Mouse (Mus musculus): ENCODE results near the gene Olfr1416. TPM values are rescaled to one million over a fixed set of nuclear protein-coding genes. Genes with fewer than 3 reads are reported as not detected.

Olfr1416 gene
- not detected for total RNA-seq (2023)

DNA sequence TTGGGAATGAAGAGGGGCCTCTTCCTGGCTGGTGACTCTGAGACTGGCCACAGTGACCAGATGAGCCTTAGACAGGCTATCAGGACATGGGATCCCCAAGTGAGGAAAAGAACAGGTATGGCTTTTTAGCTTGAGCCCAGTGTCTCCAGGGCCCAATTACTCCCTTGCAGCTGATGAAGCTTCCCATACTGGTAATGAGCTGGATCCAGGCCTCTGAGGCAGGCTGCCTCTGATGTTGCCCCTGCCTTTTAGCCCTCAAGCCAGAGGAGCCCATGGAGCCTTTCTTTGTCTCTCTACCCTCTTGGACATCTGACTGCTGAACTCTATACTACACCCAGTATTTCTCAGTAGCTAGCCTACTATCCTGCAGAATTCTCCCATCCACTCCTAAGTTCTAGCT is at the start of gene Olfr1416:
Olfr1416 (minus strand) TSS at position 101 of the 400 bp plus-strand sequence.

DNA sequence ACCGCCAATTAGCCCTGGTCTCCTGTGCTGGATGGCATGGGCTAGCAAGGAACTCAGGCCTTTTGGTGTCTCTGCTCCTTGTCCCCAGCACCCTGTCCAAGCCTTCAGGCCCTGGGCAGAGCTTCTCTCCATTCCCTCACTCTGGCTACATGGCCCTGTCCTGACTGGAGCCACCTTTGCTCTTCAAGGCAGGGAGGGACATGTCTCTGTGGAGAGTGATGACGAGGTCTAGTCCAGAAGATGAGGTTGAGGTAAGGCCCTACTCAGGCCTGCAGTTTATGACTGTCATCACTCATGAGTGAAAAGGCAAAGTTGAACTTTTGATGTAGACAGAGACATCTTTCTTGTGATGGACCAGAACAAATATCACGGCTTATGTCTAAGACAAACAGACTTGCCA is 33.6 kb upstream of the Olfr1416 start, which contains the start of gene Olfr1414:
Olfr1414 (minus strand) TSS at position 101 of the 400 bp plus-strand sequence.

GRCm38 (mm10) chr1:92496001-92496400 is 11.1 kb upstream of the Olfr1416 start, which contains the start of gene Olfr1415:
Olfr1415 (minus strand) TSS chr1:92496101.

GRCm38 (mm10) chr1:92473165-92474041 is 11.5 kb downstream of the Olfr1416 start, which contains the start of gene Ndufa10:
Ndufa10 (minus strand) TSS chr1:92473860.

Other genes starting within 250 kb of the Olfr1416 start
- gene Ndufa10, start 11.3 kb downstream of the Olfr1416 start, total RNA-seq (2023): 10 to 100 TPM; 89.6 to 99.8 TPM
- not detected for gene Olfr1415, start 11.0 kb upstream of the Olfr1416 start, total RNA-seq (2023)
- not detected for gene Olfr1414, start 33.5 kb upstream of the Olfr1416 start, total RNA-seq (2023)
- not detected for gene Olfr1413, start 86.2 kb upstream of the Olfr1416 start, total RNA-seq (2023)
- gene Olfr1412, start 100.7 kb upstream of the Olfr1416 start, total RNA-seq (2023): not detected
- not detected for gene Olfr1411, start 109.3 kb upstream of the Olfr1416 start, total RNA-seq (2023)
- not detected for gene Olfr1410, start 120.7 kb upstream of the Olfr1416 start, total RNA-seq (2023)
- gene Olfr12, start 132.7 kb upstream of the Olfr1416 start, total RNA-seq (2023): not detected
- gene Cops9, start 156.9 kb upstream of the Olfr1416 start, total RNA-seq (2023): 100 to 1,000 TPM; 125 to 138 TPM
- gene Otos, start 163.7 kb upstream of the Olfr1416 start, total RNA-seq (2023): not detected

Measured in monocyte, adult 59 days (primary cell).